Mouse (Mus musculus) hindbrain, postnatal 0 days (tissue): Measurements from ENCODE around the gene Eipr1. TPM values are rescaled to one million over a fixed set of nuclear protein-coding genes. Genes with fewer than 3 reads are reported as not detected.

Experiments used
- ATAC-seq: fragments of 200-750 bp; cut with Nextera tagmentation; 2 replicates; pipeline ENCODE4 v1.8.0; 2017; ENCODE audit warnings: mild to moderate bottlenecking, moderate TSS enrichment, moderate library complexity
- DNase-seq: peaks from one replicate; pipeline ENCODE4 v3.0.0-alpha.2; 2015; ENCODE audit warnings: low spot score
- H3K27ac ChIP-seq: fragments of 300-500 bp; sonication (generic); 2 replicates; pipeline ENCODE4 v1.5.1; 2014; ENCODE audit warnings: mild to moderate bottlenecking
- H3K27me3 ChIP-seq: fragments of 300-500 bp; sonication (generic); 2 replicates; pipeline ENCODE4 v1.6.1; 2014; ENCODE audit warnings: low read length, mixed read lengths; ENCODE audit not compliant: insufficient read depth
- H3K36me3 ChIP-seq: fragments of 300-500 bp; sonication (generic); 2 replicates; pipeline ENCODE4 v1.6.1; 2014; ENCODE audit warnings: low read length, mixed read lengths; ENCODE audit not compliant: insufficient read depth
- H3K4me1 ChIP-seq: fragments of 300-500 bp; sonication (generic); 2 replicates; pipeline ENCODE4 v1.6.1; 2014; ENCODE audit warnings: antibody characterized with exemption, low read length, mixed read lengths; ENCODE audit not compliant: insufficient read depth
- H3K4me2 ChIP-seq: fragments of 300-500 bp; sonication (generic); 2 replicates; pipeline ENCODE4 v1.6.1; 2014; ENCODE audit warnings: low read depth, mild to moderate bottlenecking, low read length, moderate library complexity, mixed read lengths
- H3K4me3 ChIP-seq: fragments of 300-500 bp; sonication (generic); 2 replicates; pipeline ENCODE4 v1.5.1; 2014; ENCODE audit warnings: low read length
- H3K9ac ChIP-seq: fragments of 300-500 bp; sonication (generic); replicated peaks from 2 replicates; pipeline ENCODE4 v1.6.1; 2014; ENCODE audit warnings: mild to moderate bottlenecking, low read length, moderate library complexity, mixed read lengths
- H3K9me3 ChIP-seq: fragments of 300-500 bp; sonication (generic); 2 replicates; pipeline ENCODE4 v1.6.1; 2016; ENCODE audit warnings: low read length, mixed read lengths
- CTCF ChIP-seq: IDR thresholded peaks from 2 replicates; pipeline ENCODE4 v1.5.1; 2016; ENCODE audit warnings: antibody characterized with exemption, control low read depth, low read depth
- WGBS: fragments of 180-500 bp; shearing (Covaris S2); extraction: QIAGEN DNeasy Blood & Tissue Kit; methylation state at CpG from one replicate; pipeline ENCODE4 v1.1.7; 2014; 5-methylcytosine and 5-hydroxymethylcytosine counted together
- polyA plus RNA-seq: library from polyadenylated mRNA; unstranded; fragments of >200 nt; fragmentation: Nextera tagmentation; extraction: Ambion mirVana; gene quantifications from 2 replicates; pipeline ENCODE4 v1.2.1, GENCODE M21; 2015
- total RNA-seq: library from RNA; depleted of rRNA; stranded (reverse); fragments of >200 nt; gene quantifications from 2 replicates; pipeline ENCODE4 v1.2.3, GENCODE M21; 2014

The Eipr1 gene
- total and polyA plus RNA-seq, 2 experiments from 2014 or later: 58.4 to 78.0 TPM

DNA sequence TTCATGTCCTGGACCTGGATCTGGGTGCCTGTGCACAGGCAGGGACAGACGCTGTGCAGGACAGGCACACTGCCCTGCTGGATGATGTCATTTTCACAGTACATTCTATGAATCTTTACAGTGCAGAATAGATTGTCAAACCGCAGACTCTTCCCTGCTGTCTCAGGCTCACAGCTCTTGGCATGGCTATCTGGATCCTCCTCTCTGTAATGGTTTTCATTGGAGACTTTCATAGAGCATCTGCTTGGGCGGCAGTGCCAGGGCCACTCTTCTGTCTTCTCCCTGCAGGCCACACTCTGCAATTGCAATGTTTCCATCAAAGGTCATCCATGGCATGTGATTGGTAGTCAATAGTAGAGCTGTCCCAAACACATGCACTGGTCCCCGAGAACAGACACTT lies 117.2 kb downstream of the Eipr1 start:
- WGBS: 75% methylated on average over 4 of the region's 4 CpGs
- H3K4me1 ChIP-seq: peaks cover 6% of the 10 kb centered on the region; the same call in 1 of the 2 replicates
- H3K9me3 ChIP-seq: no peaks in the 10 kb centered on the region
- ATAC-seq (0 out of 2 replicates have a peak, but pooled peaks have one; percentile 11), DNase-seq (peak; percentile 33)
- H3K9ac ChIP-seq: no peak overlapping the region
- no peak overlapping the region for H3K4me3 ChIP-seq
- H3K4me2 ChIP-seq: no peak overlapping the region
- no peak overlapping the region for H3K27ac ChIP-seq
- TF ChIP-seq CTCF: peak; percentile 23; the same call in 1 of the 2 replicates
- no peaks in the 10 kb centered on the region for H3K27me3 ChIP-seq
- 0 out of 2 replicates have a peak, but pooled peaks cover 4% of the 10 kb centered on the region for H3K36me3 ChIP-seq

DNA sequence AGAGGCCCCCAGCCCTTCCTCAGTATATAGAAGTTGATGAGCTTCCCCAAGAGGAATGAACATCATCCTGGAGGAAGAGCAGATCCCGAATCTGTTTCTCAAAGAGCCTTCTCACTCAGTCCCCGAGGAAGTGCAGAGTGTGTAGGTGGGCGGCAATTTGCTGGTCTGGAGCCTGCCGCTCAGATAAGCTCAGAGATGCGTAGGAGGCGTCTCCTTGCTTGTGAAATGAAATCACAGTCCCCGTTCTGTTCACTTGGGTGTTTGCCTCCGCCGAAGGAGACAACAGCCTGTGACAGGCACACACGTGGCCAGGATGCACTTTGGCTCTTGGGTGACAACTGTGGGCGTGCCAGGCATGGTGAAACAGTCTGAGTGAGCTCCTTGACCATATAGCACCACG lies 120.7 kb downstream of the Eipr1 start:
- H3K27ac ChIP-seq: no peak overlapping the region
- 75% methylated on average over 12 of the region's 12 CpGs for WGBS

DNA sequence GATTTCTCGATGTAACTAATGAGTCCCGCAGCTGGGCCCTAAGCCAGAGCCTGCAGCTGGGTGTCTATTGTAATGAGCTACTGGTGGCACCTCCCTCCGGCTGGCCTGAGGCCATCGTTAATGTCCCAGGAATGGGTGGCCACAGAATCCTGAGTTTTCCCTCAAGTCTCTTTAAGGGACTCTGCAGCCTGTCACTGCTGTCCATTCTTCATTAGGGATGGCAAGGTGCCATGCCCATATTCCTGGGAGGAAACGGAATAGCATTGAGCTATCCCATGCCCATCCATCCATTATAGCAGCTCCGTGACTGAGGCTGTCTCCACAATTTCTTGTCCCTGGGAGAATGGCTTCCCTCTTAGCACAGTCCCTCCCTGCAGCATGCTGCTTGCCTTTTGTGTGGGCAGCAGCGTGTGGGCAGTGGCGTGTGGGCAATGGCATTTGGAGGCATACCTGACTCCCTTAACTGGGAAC lies 123.2 kb downstream of the Eipr1 start:
- DNase-seq: peak; percentile 54
- Histone ChIP-seq H3K4me3 (no peak overlapping the region), H3K9ac (no peak overlapping the region), H3K9me3 (no peaks in the 10 kb centered on the region), H3K27me3 (no peaks in the 10 kb centered on the region), H3K36me3 (no peaks in the 10 kb centered on the region), H3K4me2 (no peak overlapping the region), H3K4me1 (peaks cover 9% of the 10 kb centered on the region), H3K27ac (no peak overlapping the region)
- no peak for TF ChIP-seq CTCF
- 0 out of 2 replicates have a peak, but pooled peaks have one; percentile 8 for ATAC-seq
- 28% methylated on average over 8 of the region's 8 CpGs for WGBS

More for the DNA sequence above, 120.7 kb downstream of the Eipr1 start:
- DNase-seq (no peak), ATAC-seq (no peak)
- Histone ChIP-seq H3K9me3 (no peaks in the 10 kb centered on the region), H3K4me3 (no peak overlapping the region), H3K27me3 (no peaks in the 10 kb centered on the region), H3K4me1 (peaks cover 7% of the 10 kb centered on the region; the same call in 1 of the 2 replicates), H3K9ac (no peak overlapping the region), H3K4me2 (no peak overlapping the region), H3K36me3 (no peaks in the 10 kb centered on the region)
- no peak for TF ChIP-seq CTCF

DNA sequence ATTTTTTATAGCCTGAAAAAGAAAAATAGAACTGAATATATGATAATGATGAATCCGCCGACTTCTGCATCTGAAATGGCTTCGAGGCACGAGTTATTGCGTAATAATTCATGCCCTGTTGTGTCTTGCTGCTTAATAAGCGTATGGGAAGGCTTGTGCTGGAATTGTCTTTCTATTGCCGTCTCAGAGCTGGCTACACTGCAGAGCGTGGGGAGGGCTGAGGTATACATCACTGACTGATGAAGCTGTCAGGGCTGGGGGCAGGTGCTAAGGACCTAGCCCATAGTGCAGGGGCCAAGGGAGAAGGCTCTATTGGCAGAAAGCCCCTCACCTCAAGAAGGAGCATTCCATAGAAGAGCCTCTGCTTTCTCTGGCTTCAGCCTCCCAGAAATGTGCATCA lies 123.9 kb downstream of the Eipr1 start:
- ATAC-seq: no peak
- Histone ChIP-seq H3K4me2 (no peak overlapping the region), H3K36me3 (no peaks in the 10 kb centered on the region), H3K27me3 (no peaks in the 10 kb centered on the region), H3K4me1 (peaks cover 12% of the 10 kb centered on the region), H3K4me3 (no peak overlapping the region), H3K9ac (no peak overlapping the region), H3K9me3 (no peaks in the 10 kb centered on the region), H3K27ac (peak overlapping the region; percentile 32; the same call in 1 of the 2 replicates)
- no peak for DNase-seq
- no peak for TF ChIP-seq CTCF
- WGBS: 54% methylated on average over 8 of the region's 8 CpGs

DNA sequence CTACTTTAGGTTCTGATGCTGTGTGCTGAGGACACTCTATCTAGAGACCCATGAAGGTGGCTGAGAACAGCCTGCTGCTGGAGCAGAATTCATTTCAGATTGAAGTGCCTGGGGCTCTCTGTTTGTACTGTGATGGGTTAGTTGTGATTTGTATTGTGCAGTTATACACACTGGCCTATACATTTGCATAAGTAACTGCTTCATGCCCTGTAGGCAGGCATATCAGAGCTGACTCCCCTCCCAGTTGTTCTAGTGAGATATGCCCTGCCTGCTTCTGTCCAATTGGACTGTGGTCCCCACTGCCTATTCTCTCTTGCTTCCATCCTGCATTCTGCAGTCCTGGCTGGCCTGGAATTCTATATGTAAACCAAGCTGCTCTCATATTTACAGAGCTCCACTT lies 128.9 kb downstream of the Eipr1 start:
- H3K9me3 ChIP-seq: no peaks in the 10 kb centered on the region
- no peak overlapping the region for H3K9ac ChIP-seq
- DNase-seq (no peak), ATAC-seq (peak; percentile 27; the same call in 1 of the 2 replicates)
- H3K27ac ChIP-seq: 0 out of 2 replicates have a peak overlapping the region, but pooled peaks have one; percentile 36
- H3K4me1 ChIP-seq: peaks cover 5% of the 10 kb centered on the region; the same call in 1 of the 2 replicates
- H3K4me2 ChIP-seq: no peak overlapping the region
- H3K36me3 ChIP-seq: no peaks in the 10 kb centered on the region
- no peak overlapping the region for H3K4me3 ChIP-seq
- TF ChIP-seq CTCF: no peak
- no peaks in the 10 kb centered on the region for H3K27me3 ChIP-seq

DNA sequence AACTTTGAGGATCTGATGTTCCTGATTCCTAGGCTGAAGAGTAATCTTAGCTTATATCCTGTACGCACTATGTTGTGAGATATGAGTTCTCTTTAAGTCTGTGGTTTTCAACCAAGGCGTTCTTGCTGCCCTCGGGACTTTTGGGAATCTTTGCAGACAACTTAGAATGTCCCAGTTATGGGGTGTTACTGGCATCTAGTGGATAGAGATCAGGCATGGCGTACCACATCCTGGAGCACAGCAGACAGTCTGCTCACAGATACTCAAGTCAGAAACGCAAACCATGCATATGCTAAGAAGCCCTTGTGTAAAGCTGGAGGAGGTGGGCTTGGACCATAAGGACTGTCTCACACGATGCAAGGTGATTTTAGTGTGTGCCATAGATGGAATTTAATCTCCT lies 136.1 kb downstream of the Eipr1 start:
- no peak overlapping the region for H3K4me3 ChIP-seq
- ATAC-seq (no peak), DNase-seq (peak; percentile 60)
- no peak overlapping the region for H3K4me2 ChIP-seq
- 73% methylated on average over 6 of the region's 6 CpGs for WGBS
- H3K9me3 ChIP-seq: no peaks in the 10 kb centered on the region
- no peaks in the 10 kb centered on the region for H3K36me3 ChIP-seq
- no peak overlapping the region for H3K27ac ChIP-seq
- peak; percentile 61 for TF ChIP-seq CTCF
- H3K9ac ChIP-seq: no peak overlapping the region
- 0 out of 2 replicates have a peak, but pooled peaks cover 2% of the 10 kb centered on the region for H3K4me1 ChIP-seq
- H3K27me3 ChIP-seq: no peaks in the 10 kb centered on the region

DNA sequence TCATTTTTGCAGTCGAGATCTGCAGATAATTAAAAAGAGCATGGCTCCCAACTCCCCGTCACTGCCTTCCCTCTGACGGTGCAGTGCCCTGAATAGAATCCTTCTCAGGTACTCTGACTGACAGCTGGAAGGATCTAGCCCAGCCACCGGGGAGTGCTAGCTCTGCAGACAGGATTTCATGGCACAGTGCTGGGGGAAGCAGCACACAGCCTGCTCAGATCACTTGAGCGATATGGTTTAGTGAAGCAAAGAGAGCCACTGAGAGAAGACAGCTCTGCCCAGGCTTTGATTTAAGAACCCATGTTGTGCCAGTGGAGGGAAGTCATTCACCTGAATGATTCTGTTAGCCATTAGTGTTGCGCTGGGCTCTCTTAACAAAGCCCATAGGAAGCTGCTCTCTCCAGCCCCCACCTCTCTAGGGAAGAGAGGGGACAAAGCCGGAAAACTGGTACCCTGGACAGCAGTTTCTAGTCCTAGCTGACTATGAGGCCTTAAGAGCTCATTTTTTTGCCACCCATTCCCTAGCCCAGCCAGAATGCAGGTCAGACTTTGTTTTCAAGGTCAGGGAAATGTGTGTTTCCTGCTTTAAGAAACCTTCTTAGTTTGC lies 137.6 kb downstream of the Eipr1 start:
- TF ChIP-seq CTCF: no peak; the same call in 1 of the 2 replicates
- Histone ChIP-seq H3K4me1 (0 out of 2 replicates have a peak, but pooled peaks cover 2% of the 10 kb centered on the region), H3K4me3 (no peak overlapping the region), H3K27me3 (no peaks in the 10 kb centered on the region), H3K4me2 (no peak overlapping the region), H3K36me3 (no peaks in the 10 kb centered on the region), H3K9ac (no peak overlapping the region), H3K9me3 (no peaks in the 10 kb centered on the region), H3K27ac (peak overlapping the region; percentile 54)
- ATAC-seq (peak; percentile 74), DNase-seq (peak; percentile 62)
- WGBS: 29% methylated on average over 7 of the region's 7 CpGs
